In genomic region chr10:99610890-99611289, GRCm38 (mm10) we compare ENCODE assay signal across 24 mouse cellular contexts.
DNase-seq lines count a peak whose midpoint lies in the region; ATAC-seq and TF ChIP-seq lines count a peak whose summit lies in the region.
"Had no signal": no experiment of that assay in that cellular context is flagged by ENCODE, and none has a peak within 500 bp of the region (broad histone marks: within the 10 kb centered on the region; RNA-seq: fewer than 3 reads in every experiment).

No protein-coding gene starts in this region.

- no peaks in the 10 kb centered on the region for H3K27me3 ChIP-seq in midbrain, embryonic 11.5 days (ENCODE audit: control insufficient read depth, insufficient read depth, low read length)
- no peaks in the 10 kb centered on the region for H3K27me3 ChIP-seq in midbrain, embryonic 15.5 days (replicated peaks)
- no peaks in the 10 kb centered on the region for H3K27me3 ChIP-seq in myocyte (ENCODE audit: control insufficient read depth, insufficient read depth, insufficient read length)
- H3K27me3 ChIP-seq: CH12.LX; embryonic facial prominence, embryonic 12.5 days; forebrain, embryonic 13.5 days; forebrain, embryonic 15.5 days had no signal

- 87% methylated on average over 4 of the region's 4 CpGs for WGBS in midbrain, embryonic 11.5 days
- WGBS in midbrain, embryonic 15.5 days = 92% methylated on average over 4 of the region's 4 CpGs

- no peak overlapping the region for H3K27ac ChIP-seq in midbrain, embryonic 11.5 days (ENCODE audit: low read depth, low read length)
- H3K27ac ChIP-seq in midbrain, embryonic 15.5 days = no peak overlapping the region
- H3K27ac ChIP-seq: embryonic facial prominence, embryonic 10.5 days; embryonic facial prominence, embryonic 12.5 days; forebrain, embryonic 13.5 days; forebrain, embryonic 15.5 days had no signal

- H3K9me3 ChIP-seq in midbrain, embryonic 11.5 days (ENCODE audit: control insufficient read depth, low read length) = no peaks in the 10 kb centered on the region
- no peaks in the 10 kb centered on the region for H3K9me3 ChIP-seq in midbrain, embryonic 15.5 days
- H3K9me3 ChIP-seq: forebrain, embryonic 13.5 days; forebrain, embryonic 15.5 days had no signal

- no peak for TF ChIP-seq POLR2A in myocyte (IDR thresholded peaks at IDR 0.05; ENCODE audit: insufficient read length, low read depth)

- no peak overlapping the region for H3K9ac ChIP-seq in midbrain, embryonic 11.5 days (ENCODE audit: low read length)
- H3K9ac ChIP-seq in midbrain, embryonic 15.5 days = no peak overlapping the region
- H3K9ac ChIP-seq: embryonic facial prominence, embryonic 12.5 days; forebrain, embryonic 13.5 days; forebrain, embryonic 15.5 days; forebrain, postnatal 0 days had no signal

- no peaks in the 10 kb centered on the region for H3K36me3 ChIP-seq in midbrain, embryonic 11.5 days (ENCODE audit: control insufficient read depth, insufficient read depth, low read length)
- H3K36me3 ChIP-seq in midbrain, embryonic 15.5 days (replicated peaks) = no peaks in the 10 kb centered on the region
- H3K36me3 ChIP-seq in myocyte (ENCODE audit: control insufficient read depth, insufficient read depth) = no peaks in the 10 kb centered on the region
- H3K36me3 ChIP-seq: embryonic facial prominence, embryonic 10.5 days; embryonic facial prominence, embryonic 12.5 days; forebrain, embryonic 15.5 days; G1E had no signal

- DNase-seq in midbrain, embryonic 11.5 days (ENCODE audit: low spot score, missing footprints) = peak; percentile 21
- DNase-seq in 416B (ENCODE audit: low read depth) (peak; percentile 56), NIH3T3 (ENCODE audit: low read depth) (peak; percentile 28)
- no peak for DNase-seq in left cerebral cortex, postnatal 10 days (ENCODE audit: extremely low spot score in 1 of 2, low spot score in 2 of 2)
- DNase-seq in layer of hippocampus, adult 9-10 months (ENCODE audit: low spot score) = no peak
- DNase-seq in heart, postnatal 10 days = no peak
- DNase-seq: adrenal gland, adult 2 months; adrenal gland, postnatal 10 days; adrenal gland, postnatal 25 days; cerebellum, adult 11-12 months; cerebellum, adult 2 months; cerebellum, adult 9-10 months; cerebellum, postnatal 10 days; cerebellum, postnatal 25 days; forebrain, postnatal 0 days had no signal

- H3K4me2 ChIP-seq in midbrain, embryonic 11.5 days = no peak overlapping the region
- H3K4me2 ChIP-seq in midbrain, embryonic 15.5 days = no peak overlapping the region
- H3K4me2 ChIP-seq in myocyte (ENCODE audit: low read depth) = no peak overlapping the region
- H3K4me2 ChIP-seq: embryonic facial prominence, embryonic 12.5 days; forebrain, embryonic 13.5 days; forebrain, embryonic 15.5 days had no signal

- no peak overlapping the region for H3ac ChIP-seq in myocyte (ENCODE audit: control insufficient read depth, insufficient read length)

- intact Hi-C loops in left cerebral cortex, postnatal 10 days (cut with DNase I) = no loop called here
- intact Hi-C loops in heart, postnatal 10 days (cut with DNase I) = no loop called here

- no peaks in the 10 kb centered on the region for H3K79me2 ChIP-seq in myocyte (ENCODE audit: control insufficient read depth, insufficient read depth)

- no peak for ATAC-seq in midbrain, embryonic 11.5 days (ENCODE audit: low FRiP score)
- no peak for ATAC-seq in midbrain, embryonic 15.5 days (replicated peaks)
- ATAC-seq: CD4-positive, CD25-positive, alpha-beta regulatory T cell, adult 4 months; forebrain, embryonic 13.5 days; forebrain, embryonic 15.5 days; forebrain, postnatal 0 days had no signal

- H3K4me1 ChIP-seq in midbrain, embryonic 11.5 days (ENCODE audit: control insufficient read depth, insufficient read depth, low read length) = no peaks in the 10 kb centered on the region
- no peaks in the 10 kb centered on the region for H3K4me1 ChIP-seq in midbrain, embryonic 15.5 days
- H3K4me1 ChIP-seq: embryonic facial prominence, embryonic 10.5 days; embryonic facial prominence, embryonic 12.5 days; forebrain, embryonic 13.5 days; forebrain, embryonic 15.5 days had no signal

- H3K4me3 ChIP-seq in midbrain, embryonic 11.5 days (ENCODE audit: low read depth, low read length) = no peak overlapping the region
- H3K4me3 ChIP-seq in midbrain, embryonic 15.5 days = no peak overlapping the region
- no peak overlapping the region for H3K4me3 ChIP-seq in myocyte
- H3K4me3 ChIP-seq: embryonic facial prominence, embryonic 10.5 days; embryonic facial prominence, embryonic 12.5 days; forebrain, embryonic 13.5 days; forebrain, embryonic 15.5 days had no signal

TF ChIP-seq in myocyte, 11 proteins besides CTCF, POLR2A, EP300 and RAD21:
- TF ChIP-seq USF1 (IDR thresholded peaks at IDR 0.05; ENCODE audit: low read depth) = peak; percentile 44
- no peak for TF ChIP-seq CEBPB (IDR thresholded peaks at IDR 0.05; ENCODE audit: insufficient read depth, poor library complexity, severe bottlenecking)
- TF ChIP-seq TCF12 (IDR thresholded peaks at IDR 0.05; ENCODE audit: insufficient read depth, poor library complexity, severe bottlenecking) = no peak
- no peak for TF ChIP-seq MYOG (IDR thresholded peaks at IDR 0.05; ENCODE audit: control insufficient read depth in 1 of 3, insufficient read depth in 1 of 3, insufficient read length in 2 of 3, low read depth in 2 of 3)
- TF ChIP-seq SRF (IDR thresholded peaks at IDR 0.05; ENCODE audit: control insufficient read depth, insufficient read length, low read depth) = no peak

Comparison
In these comparisons a context has a peak if more than half of its experiments do, and no peak if none do; other contexts are left out.
1. DNase-seq: peak in midbrain, embryonic 11.5 days (single experiment), 416B (single experiment) and NIH3T3 (single experiment); none in left cerebral cortex, postnatal 10 days (0 of 2), layer of hippocampus, adult 9-10 months (single experiment) and heart, postnatal 10 days (0 of 2).